Mouse (Mus musculus): ENCODE measurements at regions not wholly inside any gene's neighbourhood (a gene's known extent, or its start where the extent isn't known, plus 50 kb on each side); places are given as distances from the start of the nearest gene placed in this dataset.

GRCm38 (mm10) chr15:61411821-61412220 lies 489.0 kb upstream of the A1bg start:
- DNase-seq (ENCODE audit: inconsistent ontology term): no peak

DNA sequence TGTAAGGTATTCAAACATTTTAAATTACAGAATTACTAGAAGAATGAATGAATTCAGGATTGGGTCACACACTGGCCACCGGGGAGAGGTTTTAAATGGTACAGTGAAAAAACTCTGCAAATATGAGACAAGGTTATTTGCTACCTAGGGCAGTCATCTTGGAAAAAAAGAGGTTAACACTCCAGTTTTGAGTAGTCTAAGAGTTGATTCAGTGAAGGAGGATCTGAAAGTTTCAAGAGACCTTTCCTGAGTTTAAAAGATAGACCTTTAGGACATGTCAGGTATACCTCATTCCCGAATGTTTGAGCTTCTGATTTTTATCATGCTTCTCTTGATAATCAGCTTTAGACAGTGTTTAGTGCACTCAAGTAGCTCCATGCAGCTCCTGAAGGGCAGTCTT lies 488.0 kb upstream of the A1bg start:
- no peak for DNase-seq (ENCODE audit: inconsistent ontology term)

DNA sequence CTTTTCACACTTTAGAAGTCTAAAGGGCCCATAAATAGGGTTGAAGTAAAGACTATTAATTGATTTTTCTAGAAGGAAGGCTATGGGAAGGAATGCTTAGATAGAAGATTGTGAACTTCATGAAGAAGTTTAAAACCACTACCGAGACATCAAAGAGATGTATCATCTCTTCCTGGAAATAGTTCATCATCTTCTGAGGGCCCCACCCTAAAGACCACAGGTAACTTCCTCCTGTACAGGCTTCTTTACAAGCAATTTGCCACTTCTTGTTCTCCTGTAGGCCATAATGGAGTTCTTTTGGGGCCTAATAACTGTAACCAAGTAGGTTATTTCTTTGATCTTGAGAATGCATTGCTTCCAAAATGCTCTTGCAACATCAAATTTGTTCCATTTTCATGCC lies 485.8 kb upstream of the A1bg start:
- DNase-seq (ENCODE audit: inconsistent ontology term): no peak

DNA sequence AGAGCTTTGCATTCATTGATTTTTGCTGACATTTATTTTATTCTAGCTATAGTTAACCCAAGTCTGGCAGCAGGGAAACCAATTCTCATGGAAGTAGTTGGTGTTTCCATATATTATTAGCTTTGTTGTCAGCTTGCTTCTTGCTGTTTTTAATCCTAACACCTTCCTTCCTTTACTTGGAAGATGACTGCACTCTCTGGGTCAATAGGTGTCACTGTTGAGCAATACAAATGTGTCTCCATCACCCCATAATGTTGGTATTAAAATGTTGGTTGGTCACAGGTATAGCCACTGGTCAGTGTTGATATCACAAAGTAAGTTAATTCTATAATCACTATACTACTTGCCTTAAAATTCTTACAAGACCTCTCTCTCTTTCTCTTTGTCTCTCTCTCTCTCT lies 477.9 kb upstream of the A1bg start:
- peak; percentile 25 for DNase-seq (ENCODE audit: inconsistent ontology term)

DNA sequence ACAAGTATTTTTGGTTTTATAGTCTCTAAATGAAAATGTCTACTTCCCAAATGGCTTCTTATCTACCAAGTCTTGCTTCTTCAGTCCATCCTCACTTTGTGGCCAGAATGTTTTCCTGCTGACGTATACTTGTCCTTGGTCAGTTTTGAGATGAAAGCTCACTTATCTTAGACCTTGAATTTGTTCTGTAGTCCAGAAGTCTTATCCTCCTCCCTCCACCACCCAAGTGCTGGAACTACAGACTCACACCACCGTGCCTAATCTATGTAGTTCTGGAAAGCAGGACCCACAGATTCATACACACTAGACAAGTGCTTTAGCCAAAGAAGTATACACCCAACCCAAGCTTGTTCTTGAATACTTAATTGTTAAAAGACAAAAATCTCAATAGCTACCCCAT lies 477.2 kb upstream of the A1bg start:
- no peak for DNase-seq (ENCODE audit: inconsistent ontology term)

GRCm38 (mm10) chr15:61398829-61399228 lies 476.0 kb upstream of the A1bg start:
- DNase-seq (ENCODE audit: inconsistent ontology term): no peak

DNA sequence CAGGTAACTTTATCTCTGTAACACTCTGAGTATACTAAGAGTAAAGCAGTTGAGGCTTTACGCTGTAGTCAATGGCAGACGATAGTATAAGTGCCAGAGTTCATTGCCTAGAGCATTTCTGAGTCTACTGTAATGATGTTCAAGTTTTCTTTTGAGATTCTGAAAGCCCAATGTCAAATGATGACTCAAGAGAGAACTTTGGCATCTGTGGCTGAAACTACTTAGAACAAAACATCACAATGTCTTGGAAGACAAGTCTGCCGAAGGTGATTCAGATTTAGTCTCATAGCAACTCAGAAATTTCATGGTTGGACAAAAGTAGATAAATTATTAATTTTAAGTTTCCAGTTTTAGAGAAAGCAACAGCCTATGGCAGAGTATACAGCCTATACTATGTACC lies 474.2 kb upstream of the A1bg start:
- no peak for DNase-seq (ENCODE audit: inconsistent ontology term)

- DNase-seq (ENCODE audit: inconsistent ontology term): peak; percentile 75
Measured at GRCm38 (mm10) chr15:61395296-61395826, 472.5 kb upstream of the A1bg start.

DNA sequence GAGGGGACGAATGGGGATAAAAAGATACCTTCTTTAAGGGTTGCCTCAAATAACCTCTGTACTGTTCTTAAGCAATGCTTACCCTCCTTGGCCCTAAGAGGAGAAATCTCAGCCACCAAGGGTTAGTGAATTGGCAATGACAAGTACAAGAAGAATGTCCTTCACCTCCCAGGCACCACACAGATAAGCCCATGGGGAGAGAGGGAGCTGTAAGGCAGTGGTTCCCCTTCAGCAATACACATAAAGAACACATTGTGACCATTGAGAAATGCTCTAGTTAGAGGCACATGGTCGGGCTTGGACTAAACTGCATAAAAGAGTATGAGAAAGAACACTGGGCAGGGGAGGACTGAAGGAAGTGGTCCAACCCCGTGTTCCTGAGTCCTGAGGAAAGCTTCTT lies 457.9 kb upstream of the A1bg start:
- DNase-seq (ENCODE audit: inconsistent ontology term): no peak

DNA sequence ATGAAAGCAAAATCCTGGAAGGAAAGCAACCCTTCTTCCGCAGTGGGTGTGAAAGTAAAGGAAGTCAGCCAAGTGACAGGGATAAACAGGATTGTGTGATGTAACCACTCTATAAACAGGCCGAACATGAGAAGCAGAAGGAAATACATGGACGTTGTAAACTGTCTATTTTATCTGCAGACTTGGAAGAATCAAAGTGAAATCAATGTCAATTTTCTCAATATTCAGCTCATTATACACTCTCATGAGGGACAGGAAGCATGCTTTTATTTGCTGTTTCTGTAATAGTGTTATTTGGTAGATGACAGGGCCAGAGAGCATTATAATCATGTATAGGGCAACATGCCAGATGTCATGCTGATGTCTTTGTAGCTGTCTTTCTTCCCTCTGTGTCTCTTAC lies 443.5 kb upstream of the A1bg start:
- DNase-seq (ENCODE audit: inconsistent ontology term): no peak

DNA sequence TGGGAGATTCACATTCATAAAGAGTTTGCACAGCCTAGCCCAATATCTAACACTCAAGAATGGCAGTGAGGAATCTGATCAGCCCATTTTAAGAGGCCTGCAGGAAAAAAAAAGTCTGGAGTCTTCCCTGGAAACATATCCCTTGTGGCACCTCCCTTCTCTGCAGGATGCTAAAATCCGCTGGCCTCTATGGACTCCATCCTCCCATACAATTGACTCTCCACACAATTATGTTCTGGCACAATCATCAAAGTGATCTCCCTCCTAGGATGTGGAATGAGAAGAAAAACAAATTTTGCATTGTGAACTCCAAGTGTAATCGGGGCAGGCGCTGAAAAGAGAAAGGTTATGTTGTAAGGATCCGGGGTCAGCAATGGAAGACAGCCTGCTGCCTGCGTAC lies 442.7 kb upstream of the A1bg start:
- no peak for DNase-seq (ENCODE audit: inconsistent ontology term)

DNA sequence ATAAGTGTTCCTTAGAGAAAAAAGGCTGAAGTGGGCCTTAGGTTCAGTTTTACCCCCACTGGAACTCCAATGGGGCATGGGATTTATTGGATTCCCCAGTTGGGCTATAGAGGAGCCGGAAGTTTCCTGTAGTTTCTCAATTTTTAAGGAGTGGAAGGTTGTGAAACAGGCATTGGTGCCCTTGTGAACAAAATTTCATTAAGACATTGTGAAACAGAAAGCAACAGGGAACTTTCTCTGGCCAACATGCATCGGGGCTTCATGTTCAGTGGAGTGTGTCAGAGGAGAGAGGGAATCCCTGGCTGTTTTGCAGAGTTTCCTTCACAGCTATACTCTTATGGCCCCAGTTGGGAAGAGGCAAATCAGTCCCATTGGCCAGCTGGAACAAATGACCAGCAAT lies 441.6 kb upstream of the A1bg start:
- peak; percentile 28 for DNase-seq (ENCODE audit: inconsistent ontology term)

GRCm38 (mm10) chr15:61361254-61361653 lies 438.4 kb upstream of the A1bg start:
- DNase-seq (ENCODE audit: inconsistent ontology term): no peak

GRCm38 (mm10) chr15:61355344-61355743 lies 432.5 kb upstream of the A1bg start:
- DNase-seq (ENCODE audit: inconsistent ontology term): no peak

GRCm38 (mm10) chr15:61351729-61352342 lies 429.0 kb upstream of the A1bg start:
- DNase-seq (ENCODE audit: inconsistent ontology term): no peak

DNA sequence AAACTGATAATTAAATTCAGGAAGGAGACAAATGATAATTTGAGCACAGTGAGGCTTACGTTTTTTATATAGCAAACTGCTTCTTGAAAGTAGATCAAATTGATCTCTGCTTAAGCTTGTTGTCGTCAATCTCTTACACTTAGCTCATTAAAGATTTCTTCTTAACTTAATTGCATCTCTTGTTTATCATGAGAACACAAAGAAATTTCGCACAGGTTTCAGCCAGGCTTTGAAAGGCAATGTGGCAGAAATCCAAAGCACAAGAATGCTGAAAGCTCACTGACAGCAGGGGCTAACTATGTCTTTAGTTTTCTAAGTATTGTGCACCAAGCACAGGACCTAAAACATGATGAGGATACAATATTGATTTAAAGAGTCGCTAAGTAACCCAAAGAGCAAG lies 422.3 kb upstream of the A1bg start:
- DNase-seq (ENCODE audit: inconsistent ontology term): no peak

DNA sequence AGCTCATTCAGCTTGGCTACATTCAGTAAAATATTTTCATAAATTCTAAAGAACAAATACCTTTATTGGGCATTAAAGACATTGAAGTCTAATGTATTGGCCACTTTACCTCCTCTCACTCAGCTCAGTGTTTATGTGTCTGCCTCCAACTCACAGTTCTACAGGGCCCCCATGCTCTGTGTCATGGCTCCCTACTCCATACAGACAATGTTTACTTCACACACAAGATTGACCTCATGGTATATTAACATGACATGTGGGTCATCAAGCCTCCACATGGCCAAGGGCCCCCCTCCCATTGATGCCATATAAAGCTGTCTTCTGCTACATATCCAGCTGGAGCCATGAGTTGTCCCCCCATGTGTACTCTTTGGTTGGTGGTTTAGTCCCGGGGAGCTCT lies 419.8 kb upstream of the A1bg start:
- DNase-seq (ENCODE audit: inconsistent ontology term): no peak

GRCm38 (mm10) chr15:61327925-61328324 lies 405.1 kb upstream of the A1bg start:
- no peak for DNase-seq (ENCODE audit: inconsistent ontology term)

- no peak for DNase-seq (ENCODE audit: inconsistent ontology term)
Measured at GRCm38 (mm10) chr15:61322243-61322642, 399.4 kb upstream of the A1bg start.

- peak; percentile 40 for DNase-seq (ENCODE audit: inconsistent ontology term)
Measured at GRCm38 (mm10) chr15:61309452-61310165, 386.8 kb upstream of the A1bg start.

- peak; percentile 85 for DNase-seq (ENCODE audit: inconsistent ontology term)
Measured at GRCm38 (mm10) chr15:61308936-61309335, 386.1 kb upstream of the A1bg start.

DNA sequence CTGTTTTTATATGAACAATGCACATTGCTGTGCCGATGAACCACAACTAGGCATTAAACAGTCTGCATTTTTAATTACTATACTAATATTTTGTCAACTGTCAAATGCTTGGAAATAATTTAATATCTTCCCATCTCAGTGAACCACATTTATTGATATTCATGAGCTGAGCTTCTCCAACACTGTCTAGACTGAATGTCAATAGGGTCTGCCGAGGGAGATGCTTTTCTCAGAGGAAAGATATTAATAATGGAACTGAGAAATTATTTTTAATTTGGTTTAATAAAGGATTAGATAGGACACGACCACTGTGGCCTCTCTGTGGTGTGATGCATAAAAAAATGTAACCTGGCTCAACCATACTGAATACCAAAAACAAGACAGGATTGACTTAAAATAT lies 381.7 kb upstream of the A1bg start:
- DNase-seq (ENCODE audit: inconsistent ontology term): no peak

DNA sequence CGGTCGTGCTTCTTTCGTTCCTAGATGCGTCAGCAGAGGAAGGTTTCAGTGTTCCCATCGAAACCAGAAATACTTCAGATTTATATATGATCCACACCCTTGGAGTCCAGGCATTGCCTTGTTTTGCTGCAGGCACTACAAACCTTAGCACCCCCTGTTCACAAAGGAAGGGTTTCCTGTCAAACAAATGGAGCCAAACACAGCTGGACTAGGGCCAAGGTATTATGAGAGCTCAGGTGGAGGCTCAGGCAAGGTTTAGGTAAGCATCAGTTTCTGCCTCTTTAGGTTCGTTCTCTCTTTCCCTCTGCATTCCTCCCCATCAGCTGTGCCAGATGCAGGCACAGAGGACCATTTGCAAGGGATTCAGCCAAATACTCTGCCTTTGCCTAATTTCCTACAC lies 377.0 kb upstream of the A1bg start:
- no peak for DNase-seq (ENCODE audit: inconsistent ontology term)

All from Muller cell, postnatal 12 days (primary cell).